Mouse (Mus musculus): Measurements from ENCODE around the gene A530016L24Rik. TPM values are rescaled to one million over a fixed set of nuclear protein-coding genes. Genes with fewer than 3 reads are reported as not detected.

Gene A530016L24Rik
- 18.2 TPM for polyA plus RNA-seq (2021)

DNA sequence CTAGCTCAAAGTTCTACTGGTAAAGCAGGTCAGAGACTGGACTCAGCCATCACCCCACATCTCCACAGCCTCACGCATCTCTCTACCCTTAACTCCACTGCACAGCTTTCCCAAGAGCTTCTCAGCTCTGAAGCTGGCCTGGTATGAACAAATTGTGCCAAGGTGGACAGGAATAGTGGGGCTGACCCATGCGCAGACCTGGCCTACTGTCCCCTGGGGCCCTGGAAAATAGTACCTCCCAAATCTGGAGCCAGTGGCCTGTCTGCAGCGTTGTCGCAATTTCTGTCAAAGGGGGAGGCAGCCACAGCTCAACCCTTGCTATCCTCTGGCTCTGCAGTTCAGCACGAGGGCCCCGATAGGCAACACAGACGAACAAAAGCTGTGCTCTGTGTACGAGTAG, at the start of gene A530016L24Rik:
Gene A530016L24Rik (plus strand): TSS at position 315 of the 400 bp plus-strand sequence.
- ATAC-seq (no peak), DNase-seq (ENCODE audit: low read depth, low spot score) (no peak)
- ChIA-PET POLR2A (no interaction called here), CTCF (interaction anchor here (1.9 to 2.1 kb wide), 2 partner anchors 15 to 31 kb away, joined by 5 to 6 read pairs; no protein-coding TSS in a partner anchor)
- no peaks in the 10 kb centered on the region for H3K27me3 ChIP-seq
- TF ChIP-seq CTCF (IDR thresholded peaks at IDR 0.05) = no peak
- in situ Hi-C loops (cut with MboI; ENCODE audit: low pct_unique_long_range_greater_than_20kb) = loop anchor here (5.0 kb wide), 1 partner anchor 48 kb away; no protein-coding TSS in a partner anchor

GRCm38 (mm10) chr12:112439993-112440392, 49.3 kb upstream of the A530016L24Rik start:
- peaks cover 25% of the 10 kb centered on the region for H3K27me3 ChIP-seq
- ChIA-PET CTCF (no interaction called here), POLR2A (no interaction called here)
- DNase-seq (ENCODE audit: low read depth, low spot score) (no peak), ATAC-seq (no peak)
- TF ChIP-seq CTCF (IDR thresholded peaks at IDR 0.05) = no peak
- in situ Hi-C loops (cut with MboI; ENCODE audit: low pct_unique_long_range_greater_than_20kb) = no loop called here

DNA sequence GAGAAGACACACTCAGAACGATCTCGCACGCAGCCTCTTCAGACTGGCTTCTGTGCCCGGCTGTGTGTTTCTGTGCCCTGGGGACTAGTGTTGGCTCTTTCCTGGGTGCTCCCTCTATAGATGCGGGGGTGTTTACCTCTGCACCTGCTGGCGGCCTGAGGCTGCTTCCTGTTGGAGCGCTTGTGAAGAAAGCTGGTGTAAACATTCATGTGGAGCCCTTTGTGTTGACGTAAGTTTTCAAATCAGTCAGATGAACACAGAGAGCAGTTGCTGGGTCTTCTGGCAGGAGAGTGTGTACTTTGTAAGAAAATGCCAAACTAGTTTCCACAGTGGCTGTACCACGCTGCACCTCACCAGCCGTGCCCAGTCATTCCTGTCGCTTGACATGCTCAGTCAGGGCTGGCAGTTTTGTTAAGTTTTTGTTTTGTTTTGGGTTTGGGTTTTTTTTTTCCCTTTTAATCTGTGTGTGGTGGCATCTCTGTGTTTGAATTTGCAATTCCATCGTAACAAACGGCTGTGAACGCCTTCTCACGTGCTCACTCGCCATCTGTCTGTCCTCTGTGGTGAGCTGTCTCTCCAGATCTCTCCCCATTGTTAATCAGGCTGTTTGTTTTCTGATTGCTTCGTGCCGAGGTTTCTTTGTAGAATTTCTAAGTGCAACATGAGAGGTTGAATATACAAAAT, 40.0 kb upstream of the A530016L24Rik start:
- no peak for TF ChIP-seq CTCF (IDR thresholded peaks at IDR 0.05)
- in situ Hi-C loops (cut with MboI; ENCODE audit: low pct_unique_long_range_greater_than_20kb) = no loop called here
- ChIA-PET POLR2A (no interaction called here), CTCF (no interaction called here)
- H3K27me3 ChIP-seq = peaks cover 11% of the 10 kb centered on the region
- no peak for DNase-seq (ENCODE audit: low read depth, low spot score)
- no peak for ATAC-seq

GRCm38 (mm10) chr12:112449828-112450180, 39.4 kb upstream of the A530016L24Rik start:
- TF ChIP-seq CTCF (IDR thresholded peaks at IDR 0.05) = no peak
- POLR2A ChIA-PET = no interaction called here
- H3K27me3 ChIP-seq = peaks cover 11% of the 10 kb centered on the region
- ATAC-seq (no peak), DNase-seq (ENCODE audit: low read depth, low spot score) (no peak)
- CTCF ChIA-PET = interaction anchor here (1.0 kb wide), 1 partner anchor 13 kb away, joined by 3 read pairs; no protein-coding TSS in a partner anchor
- in situ Hi-C loops (cut with MboI; ENCODE audit: low pct_unique_long_range_greater_than_20kb) = no loop called here

DNA sequence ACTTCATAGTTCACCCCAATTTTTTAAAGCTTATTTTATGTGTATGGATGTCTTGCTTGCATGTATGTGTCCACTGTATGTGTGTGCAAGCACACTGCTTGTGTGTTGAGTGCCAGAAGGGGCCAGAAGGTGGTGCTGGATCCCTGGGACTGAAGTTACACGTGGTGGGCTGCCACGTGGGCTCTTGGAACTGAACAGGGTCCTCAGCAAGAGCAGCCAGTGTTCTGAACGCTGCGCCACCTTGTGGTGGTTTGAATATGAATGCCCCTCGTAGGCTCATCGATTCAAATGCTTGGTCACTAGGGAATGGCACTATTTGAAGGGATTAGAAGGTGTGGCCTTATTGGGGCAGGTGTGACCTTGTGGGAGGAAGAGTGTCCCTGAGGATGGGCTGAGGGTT, 38.4 kb upstream of the A530016L24Rik start:
- DNase-seq (ENCODE audit: low read depth, low spot score) = no peak

GRCm38 (mm10) chr12:112451381-112451780, 37.9 kb upstream of the A530016L24Rik start:
- no peak for ATAC-seq
- ChIA-PET CTCF (interaction anchor here (1.4 kb wide), 1 partner anchor 22 kb away, joined by 4 read pairs; no protein-coding TSS in a partner anchor), POLR2A (no interaction called here)
- DNase-seq (ENCODE audit: low read depth, low spot score) = no peak
- in situ Hi-C loops (cut with MboI; ENCODE audit: low pct_unique_long_range_greater_than_20kb) = no loop called here
- H3K27me3 ChIP-seq = peaks cover 11% of the 10 kb centered on the region
- TF ChIP-seq CTCF (IDR thresholded peaks at IDR 0.05) = no peak

More for the DNA sequence above, 38.4 kb upstream of the A530016L24Rik start:
- ChIA-PET POLR2A (no interaction called here), CTCF (interaction anchor here (1.0 to 1.4 kb wide), 2 partner anchors 12 to 23 kb away, joined by 3 to 4 read pairs; no protein-coding TSS in a partner anchor)
- no peak for TF ChIP-seq CTCF (IDR thresholded peaks at IDR 0.05)
- H3K27me3 ChIP-seq = peaks cover 11% of the 10 kb centered on the region
- in situ Hi-C loops (cut with MboI; ENCODE audit: low pct_unique_long_range_greater_than_20kb) = no loop called here
- ATAC-seq = no peak

DNA sequence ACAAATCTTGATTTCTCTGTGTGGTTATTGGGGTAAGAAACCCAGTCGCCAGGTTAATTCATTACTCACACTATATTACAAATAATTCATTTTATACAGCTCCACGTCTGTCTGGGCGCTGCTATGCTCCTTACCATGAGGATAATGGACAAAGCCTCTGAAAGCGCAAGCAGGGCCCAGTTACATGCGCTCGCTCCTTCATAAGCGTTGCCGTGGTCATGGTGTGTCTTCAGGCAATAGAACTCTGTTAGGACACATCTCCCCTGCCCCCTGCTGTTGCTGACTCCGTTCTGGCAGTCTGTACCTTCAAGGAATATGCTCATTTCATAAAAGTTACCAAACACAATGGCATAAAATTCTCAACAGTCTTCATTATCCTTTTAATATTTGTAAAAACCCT, 37.4 kb upstream of the A530016L24Rik start:
- in situ Hi-C loops (cut with MboI; ENCODE audit: low pct_unique_long_range_greater_than_20kb) = no loop called here
- ChIA-PET POLR2A (no interaction called here), CTCF (no interaction called here)
- DNase-seq (ENCODE audit: low read depth, low spot score) (no peak), ATAC-seq (no peak)
- peaks cover 11% of the 10 kb centered on the region for H3K27me3 ChIP-seq
- TF ChIP-seq CTCF (IDR thresholded peaks at IDR 0.05) = no peak

- in situ Hi-C loops (cut with MboI; ENCODE audit: low pct_unique_long_range_greater_than_20kb) = no loop called here
- ATAC-seq (no peak), DNase-seq (ENCODE audit: low read depth, low spot score) (no peak)
- H3K27me3 ChIP-seq = peaks cover 11% of the 10 kb centered on the region
- CTCF ChIA-PET = no interaction called here
- no peak for TF ChIP-seq CTCF (IDR thresholded peaks at IDR 0.05)
- POLR2A ChIA-PET = no interaction called here
These were observed 33.0 kb upstream of the A530016L24Rik start for GRCm38 (mm10) chr12:112456144-112456713.

- H3K27me3 ChIP-seq = peaks cover 3% of the 10 kb centered on the region
- POLR2A ChIA-PET = no interaction called here
- peak; percentile 17 for DNase-seq (ENCODE audit: low read depth, low spot score)
- ATAC-seq = peak; percentile 60
- no peak for TF ChIP-seq CTCF (IDR thresholded peaks at IDR 0.05)
- CTCF ChIA-PET = interaction anchor here (0.9 kb wide), 1 partner anchor 16 kb away, joined by 3 read pairs; no protein-coding TSS in a partner anchor
- in situ Hi-C loops (cut with MboI; ENCODE audit: low pct_unique_long_range_greater_than_20kb) = no loop called here
These were observed 31.4 kb upstream of the A530016L24Rik start for GRCm38 (mm10) chr12:112457839-112458238.

GRCm38 (mm10) chr12:112462423-112462822, 26.8 kb upstream of the A530016L24Rik start:
- ChIA-PET CTCF (interaction anchor here (1.1 kb wide), 1 partner anchor 12 kb away, joined by 3 read pairs; no protein-coding TSS in a partner anchor), POLR2A (no interaction called here)
- in situ Hi-C loops (cut with MboI; ENCODE audit: low pct_unique_long_range_greater_than_20kb) = no loop called here
- peaks cover 3% of the 10 kb centered on the region for H3K27me3 ChIP-seq
- DNase-seq (ENCODE audit: low read depth, low spot score) (no peak), ATAC-seq (no peak)
- TF ChIP-seq CTCF (IDR thresholded peaks at IDR 0.05) = no peak

- CTCF ChIA-PET = interaction anchor here (1.1 kb wide), 1 partner anchor 13 kb away, joined by 3 read pairs; no protein-coding TSS in a partner anchor
- in situ Hi-C loops (cut with MboI; ENCODE audit: low pct_unique_long_range_greater_than_20kb) = no loop called here
- peaks cover 3% of the 10 kb centered on the region for H3K27me3 ChIP-seq
- POLR2A ChIA-PET = no interaction called here
- no peak for TF ChIP-seq CTCF (IDR thresholded peaks at IDR 0.05)
- no peak for DNase-seq (ENCODE audit: low read depth, low spot score)
- no peak for ATAC-seq
These were observed 26.0 kb upstream of the A530016L24Rik start for GRCm38 (mm10) chr12:112463209-112463608.

Data from Patski (cell line).